Mouse (Mus musculus): ENCODE measurements around the gene Lrrc20. TPM values are rescaled to one million over a fixed set of nuclear protein-coding genes. Genes with fewer than 3 reads are reported as not detected.
"Not testable (repeated sequence)": the region's sequence is repeated elsewhere in the genome, so short reads cannot be mapped to it uniquely, and the experiment has no call there.

Lrrc20 gene
- total and polyA plus RNA-seq, 3 experiments, result 4.2 to 11.1 (median 7.7) TPM

DNA sequence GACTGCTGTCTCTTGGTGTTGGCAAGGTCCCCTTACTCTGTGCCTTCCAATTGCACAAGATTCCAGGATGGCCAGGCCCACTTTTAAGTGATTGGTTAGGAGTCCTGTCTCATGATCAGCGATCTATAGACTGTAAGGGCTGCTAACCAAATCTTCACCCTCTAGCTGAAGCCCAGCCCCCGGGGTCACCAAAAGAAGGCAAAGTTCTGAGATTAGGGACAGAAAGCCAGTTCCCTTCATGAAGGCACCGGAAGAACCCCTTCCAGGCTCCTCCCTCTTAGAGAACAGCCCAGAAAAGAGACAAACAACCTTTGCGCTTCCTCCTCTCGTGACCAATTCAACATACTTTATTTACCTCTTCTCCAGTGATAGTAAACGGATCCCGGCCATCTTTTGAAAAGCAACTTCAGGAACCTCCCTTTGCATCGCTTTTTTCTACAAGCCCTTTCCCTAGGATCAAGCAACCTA lies 24.1 kb upstream of the Lrrc20 start:
- H3K4me1 ChIP-seq (ENCODE audit: insufficient read depth, low read depth, low read length), result peaks cover 42% of the 10 kb centered on the region
- ATAC-seq (ENCODE audit: extremely low read depth, insufficient number of reproducible peaks, low FRiP score, poor library complexity, severe bottlenecking) (peak; percentile 36), DNase-seq (ENCODE audit: low spot score) (peak; percentile 28)
- no peaks in the 10 kb centered on the region for H3K9me3 ChIP-seq (replicated peaks)
- H3K36me3 ChIP-seq (replicated peaks), result peaks cover 39% of the 10 kb centered on the region
- H3K27me3 ChIP-seq (ENCODE audit: insufficient read depth, low read length), result no peaks in the 10 kb centered on the region
- no peak for TF ChIP-seq TAL1 (conservative IDR thresholded peaks at IDR 0.05; ENCODE audit: low read depth, low read length)
- TF ChIP-seq GATA2 (IDR thresholded peaks at IDR 0.05; ENCODE audit: borderline replicate concordance, low read depth, low read length), result no peak
- TF ChIP-seq CTCF (IDR thresholded peaks at IDR 0.05; ENCODE audit: low read depth, low read length), result no peak
- TF ChIP-seq GATA1 (IDR thresholded peaks at IDR 0.05; ENCODE audit: borderline replicate concordance, low read length), result no peak
- no peak for TF ChIP-seq POLR2AphosphoS5 (IDR thresholded peaks at IDR 0.05; ENCODE audit: insufficient replicate concordance, low read depth, low read length)
- H3K4me3 ChIP-seq (ENCODE audit: low read depth, low read length), result peak overlapping the region; percentile 98

GRCm38 (mm10) chr10:61451931-61452617 lies 23.5 kb upstream of the Lrrc20 start:
- ATAC-seq (ENCODE audit: extremely low read depth, insufficient number of reproducible peaks, low FRiP score, poor library complexity, severe bottlenecking), result no peak
- no peak for DNase-seq (ENCODE audit: low spot score)
- no peak for TF ChIP-seq GATA2 (IDR thresholded peaks at IDR 0.05; ENCODE audit: borderline replicate concordance, low read depth, low read length)
- no peak for TF ChIP-seq TAL1 (conservative IDR thresholded peaks at IDR 0.05; ENCODE audit: low read depth, low read length)
- no peak for TF ChIP-seq CTCF (IDR thresholded peaks at IDR 0.05; ENCODE audit: low read depth, low read length)
- TF ChIP-seq POLR2AphosphoS5 (IDR thresholded peaks at IDR 0.05; ENCODE audit: insufficient replicate concordance, low read depth, low read length), result no peak
- TF ChIP-seq GATA1 (IDR thresholded peaks at IDR 0.05; ENCODE audit: borderline replicate concordance, low read length), result no peak
- no peaks in the 10 kb centered on the region for H3K9me3 ChIP-seq (replicated peaks)
- H3K27me3 ChIP-seq (ENCODE audit: insufficient read depth, low read length), result no peaks in the 10 kb centered on the region
- H3K36me3 ChIP-seq (replicated peaks), result peaks cover 34% of the 10 kb centered on the region
- H3K4me1 ChIP-seq (ENCODE audit: insufficient read depth, low read depth, low read length), result peaks cover 38% of the 10 kb centered on the region
- peak overlapping the region; percentile 98 for H3K4me3 ChIP-seq (ENCODE audit: low read depth, low read length)

DNA sequence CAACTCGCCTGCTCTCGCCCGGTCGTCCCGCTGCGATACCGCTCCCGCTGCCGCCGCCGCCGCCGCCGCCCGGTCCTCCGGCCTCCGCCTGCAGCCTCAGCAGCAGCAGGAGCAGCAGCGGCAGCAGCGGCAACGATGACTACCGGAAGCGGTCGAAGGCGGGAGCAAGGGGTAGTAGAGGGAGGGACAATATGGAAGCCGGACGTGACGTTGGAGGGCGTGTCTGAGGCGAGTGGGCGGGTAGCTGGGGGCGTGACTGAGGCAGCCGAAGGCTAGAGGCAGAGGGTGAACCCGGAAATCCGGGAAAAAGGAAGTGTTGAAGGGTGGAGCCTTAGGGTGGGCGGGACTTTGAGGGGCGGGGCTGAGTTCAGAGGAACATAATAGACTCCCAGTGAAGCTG lies 23.0 kb upstream of the Lrrc20 start, which contains the start of gene Eif4ebp2:
Gene Eif4ebp2 (minus strand): TSS at position 17 of the 400 bp plus-strand sequence.
- peaks cover 32% of the 10 kb centered on the region for H3K4me1 ChIP-seq (ENCODE audit: insufficient read depth, low read depth, low read length)
- DNase-seq (ENCODE audit: low spot score), result peak; percentile 66
- peaks cover 28% of the 10 kb centered on the region for H3K36me3 ChIP-seq (replicated peaks)
- peak within 1 kb of the TSS; percentile 98 for H3K4me3 ChIP-seq (ENCODE audit: low read depth, low read length)
- H3K27me3 ChIP-seq (ENCODE audit: insufficient read depth, low read length), result no peaks in the 10 kb centered on the region
- no peaks in the 10 kb centered on the region for H3K9me3 ChIP-seq (replicated peaks)
- TF ChIP-seq CTCF (IDR thresholded peaks at IDR 0.05; ENCODE audit: low read depth, low read length), result no peak
- TF ChIP-seq TAL1 (conservative IDR thresholded peaks at IDR 0.05; ENCODE audit: low read depth, low read length), result no peak
- TF ChIP-seq GATA1 (IDR thresholded peaks at IDR 0.05; ENCODE audit: borderline replicate concordance, low read length), result no peak
- no peak for TF ChIP-seq GATA2 (IDR thresholded peaks at IDR 0.05; ENCODE audit: borderline replicate concordance, low read depth, low read length)
- TF ChIP-seq POLR2AphosphoS5 (IDR thresholded peaks at IDR 0.05; ENCODE audit: insufficient replicate concordance, low read depth, low read length), result no peak
- ATAC-seq (ENCODE audit: extremely low read depth, insufficient number of reproducible peaks, low FRiP score, poor library complexity, severe bottlenecking), result peak; percentile 97

GRCm38 (mm10) chr10:61453171-61453570 lies 22.4 kb upstream of the Lrrc20 start:
- peaks cover 23% of the 10 kb centered on the region for H3K36me3 ChIP-seq (replicated peaks)
- not testable (repeated sequence) for H3K27me3 ChIP-seq (ENCODE audit: insufficient read depth, low read length); DNase-seq (ENCODE audit: low spot score); H3K4me3 ChIP-seq (ENCODE audit: low read depth, low read length); H3K9me3 ChIP-seq (replicated peaks); ATAC-seq (ENCODE audit: extremely low read depth, insufficient number of reproducible peaks, low FRiP score, poor library complexity, severe bottlenecking)
- peaks cover 27% of the 10 kb centered on the region for H3K4me1 ChIP-seq (ENCODE audit: insufficient read depth, low read depth, low read length)

DNA sequence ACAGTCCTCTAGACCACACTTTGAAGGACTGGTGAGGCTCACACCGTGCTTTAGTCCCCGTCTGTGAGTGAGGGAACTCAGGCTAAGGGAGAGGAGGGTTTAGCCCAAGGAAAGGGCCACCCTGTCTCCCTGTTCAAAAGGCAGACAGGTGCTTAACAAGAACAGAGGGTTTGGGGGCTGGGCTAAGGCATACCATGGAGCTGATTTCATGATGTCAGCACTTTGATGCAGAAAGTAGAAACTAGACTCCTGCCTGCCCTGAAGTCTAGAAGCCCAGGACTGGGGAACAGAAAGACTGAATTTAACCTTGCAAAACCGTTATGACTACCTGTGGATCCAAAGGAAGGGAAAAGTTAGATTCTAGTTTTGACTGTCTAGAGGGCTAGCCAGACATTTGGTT lies 18.4 kb upstream of the Lrrc20 start:
- H3K36me3 ChIP-seq (replicated peaks), result no peaks in the 10 kb centered on the region
- ATAC-seq (ENCODE audit: extremely low read depth, insufficient number of reproducible peaks, low FRiP score, poor library complexity, severe bottlenecking) (no peak), DNase-seq (ENCODE audit: low spot score) (no peak)
- TF ChIP-seq CTCF (IDR thresholded peaks at IDR 0.05; ENCODE audit: low read depth, low read length), result no peak
- TF ChIP-seq POLR2AphosphoS5 (IDR thresholded peaks at IDR 0.05; ENCODE audit: insufficient replicate concordance, low read depth, low read length), result no peak
- TF ChIP-seq GATA1 (IDR thresholded peaks at IDR 0.05; ENCODE audit: borderline replicate concordance, low read length), result no peak
- TF ChIP-seq TAL1 (conservative IDR thresholded peaks at IDR 0.05; ENCODE audit: low read depth, low read length), result no peak
- TF ChIP-seq GATA2 (IDR thresholded peaks at IDR 0.05; ENCODE audit: borderline replicate concordance, low read depth, low read length), result no peak
- 0 out of 2 replicates have a peak, but pooled peaks cover 4% of the 10 kb centered on the region for H3K4me1 ChIP-seq (ENCODE audit: insufficient read depth, low read depth, low read length)
- no peaks in the 10 kb centered on the region for H3K9me3 ChIP-seq (replicated peaks)
- H3K4me3 ChIP-seq (ENCODE audit: low read depth, low read length), result no peak overlapping the region
- no peaks in the 10 kb centered on the region for H3K27me3 ChIP-seq (ENCODE audit: insufficient read depth, low read length)

- Histone ChIP-seq H3K4me1 (ENCODE audit: insufficient read depth, low read depth, low read length) (peaks cover 28% of the 10 kb centered on the region), H3K9me3 (replicated peaks) (no peaks in the 10 kb centered on the region), H3K36me3 (replicated peaks) (no peaks in the 10 kb centered on the region), H3K27me3 (ENCODE audit: insufficient read depth, low read length) (no peaks in the 10 kb centered on the region), H3K4me3 (ENCODE audit: low read depth, low read length) (no peak overlapping the region; the same call in 1 of the 2 replicates)
- TF ChIP-seq TAL1 (conservative IDR thresholded peaks at IDR 0.05; ENCODE audit: low read depth, low read length) (no peak), GATA1 (IDR thresholded peaks at IDR 0.05; ENCODE audit: borderline replicate concordance, low read length) (no peak), CTCF (IDR thresholded peaks at IDR 0.05; ENCODE audit: low read depth, low read length) (no peak), GATA2 (IDR thresholded peaks at IDR 0.05; ENCODE audit: borderline replicate concordance, low read depth, low read length) (no peak), POLR2AphosphoS5 (IDR thresholded peaks at IDR 0.05; ENCODE audit: insufficient replicate concordance, low read depth, low read length) (no peak)
- ATAC-seq (ENCODE audit: extremely low read depth, insufficient number of reproducible peaks, low FRiP score, poor library complexity, severe bottlenecking) (peak; percentile 68), DNase-seq (ENCODE audit: low spot score) (no peak)
These were observed 10.6 kb upstream of the Lrrc20 start for GRCm38 (mm10) chr10:61465009-61465408.
